Mouse (Mus musculus): ENCODE data around the gene Galt. TPM values are rescaled to one million over a fixed set of nuclear protein-coding genes. Genes with fewer than 3 reads are reported as not detected.

Galt gene
- polyA plus RNA-seq, 1 experiment from 2014 or later, result 37.5 TPM

- Histone ChIP-seq H3K27me3 (ENCODE audit: control insufficient read depth, insufficient read depth, low read length) (no peaks in the 10 kb centered on the region), H3K36me3 (replicated peaks; ENCODE audit: control insufficient read depth, insufficient read depth, low read depth, low read length) (no peaks in the 10 kb centered on the region), H3K4me2 (ENCODE audit: low read depth, low read length) (peak within 1 kb of the TSS; percentile 80), H3K9ac (replicated peaks; ENCODE audit: low read length) (peak within 1 kb of the TSS; percentile 97), H3K9me3 (replicated peaks; ENCODE audit: control insufficient read depth, low read length) (no peaks in the 10 kb centered on the region), H3K27ac (replicated peaks; ENCODE audit: low read depth, low read length) (peak within 1 kb of the TSS; percentile 23; the same call in 1 of the 2 replicates), H3K4me1 (ENCODE audit: control insufficient read depth, insufficient read depth, low read length) (peaks cover 11% of the 10 kb centered on the region; the same call in 1 of the 2 replicates), H3K4me3 (ENCODE audit: low read depth, low read length) (peak within 1 kb of the TSS; percentile 79)
- DNase-seq (ENCODE audit: low spot score), result peak; percentile 89
- ATAC-seq (replicated peaks; ENCODE audit: insufficient number of reproducible peaks, low FRiP score, low TSS enrichment, low read depth), result peak; percentile 42
- WGBS, result under 1% methylated on average over 61 of the region's 61 CpGs
These were observed 41.6 kb upstream of the Galt start, which contains the start of gene Rpp25l for GRCm38 (mm10) chr4:41713197-41714067. Rpp25l (minus strand) TSS chr4:41713534.

- DNase-seq (ENCODE audit: low spot score), result peak; percentile 86
- no peak for ATAC-seq (replicated peaks; ENCODE audit: insufficient number of reproducible peaks, low FRiP score, low TSS enrichment, low read depth)
- H3K27ac ChIP-seq (replicated peaks; ENCODE audit: low read depth, low read length), result no peak overlapping the region
- H3K27me3 ChIP-seq (ENCODE audit: control insufficient read depth, insufficient read depth, low read length), result no peaks in the 10 kb centered on the region
- WGBS, result 13% methylated on average over 8 of the region's 8 CpGs
- peak overlapping the region; percentile 79; the same call in 1 of the 2 replicates for H3K4me3 ChIP-seq (ENCODE audit: low read depth, low read length)
- H3K4me2 ChIP-seq (ENCODE audit: low read depth, low read length), result no peak overlapping the region; the same call in 1 of the 2 replicates
- no peak overlapping the region for H3K9ac ChIP-seq (replicated peaks; ENCODE audit: low read length)
- peaks cover 11% of the 10 kb centered on the region; the same call in 1 of the 2 replicates for H3K4me1 ChIP-seq (ENCODE audit: control insufficient read depth, insufficient read depth, low read length)
- H3K9me3 ChIP-seq (replicated peaks; ENCODE audit: control insufficient read depth, low read length), result no peaks in the 10 kb centered on the region
- no peaks in the 10 kb centered on the region for H3K36me3 ChIP-seq (replicated peaks; ENCODE audit: control insufficient read depth, insufficient read depth, low read depth, low read length)
These were observed 40.8 kb upstream of the Galt start for GRCm38 (mm10) chr4:41714276-41714675.

- H3K9me3 ChIP-seq (replicated peaks; ENCODE audit: control insufficient read depth, low read length), result no peaks in the 10 kb centered on the region
- H3K27me3 ChIP-seq (ENCODE audit: control insufficient read depth, insufficient read depth, low read length), result no peaks in the 10 kb centered on the region
- peaks cover 11% of the 10 kb centered on the region; the same call in 1 of the 2 replicates for H3K4me1 ChIP-seq (ENCODE audit: control insufficient read depth, insufficient read depth, low read length)
- no peak overlapping the region for H3K27ac ChIP-seq (replicated peaks; ENCODE audit: low read depth, low read length)
- no peak overlapping the region for H3K4me2 ChIP-seq (ENCODE audit: low read depth, low read length)
- DNase-seq (ENCODE audit: low spot score) (no peak), ATAC-seq (replicated peaks; ENCODE audit: insufficient number of reproducible peaks, low FRiP score, low TSS enrichment, low read depth) (no peak)
- no peak overlapping the region for H3K4me3 ChIP-seq (ENCODE audit: low read depth, low read length)
- 78% methylated on average over 8 of the region's 8 CpGs for WGBS
- no peaks in the 10 kb centered on the region for H3K36me3 ChIP-seq (replicated peaks; ENCODE audit: control insufficient read depth, insufficient read depth, low read depth, low read length)
- H3K9ac ChIP-seq (replicated peaks; ENCODE audit: low read length), result no peak overlapping the region
These were observed 39.9 kb upstream of the Galt start for GRCm38 (mm10) chr4:41715082-41715481.

- Histone ChIP-seq H3K4me1 (ENCODE audit: control insufficient read depth, insufficient read depth, low read length) (peaks cover 11% of the 10 kb centered on the region; the same call in 1 of the 2 replicates), H3K9ac (replicated peaks; ENCODE audit: low read length) (no peak overlapping the region), H3K36me3 (replicated peaks; ENCODE audit: control insufficient read depth, insufficient read depth, low read depth, low read length) (no peaks in the 10 kb centered on the region; the same call in 1 of the 2 replicates), H3K4me3 (ENCODE audit: low read depth, low read length) (no peak overlapping the region), H3K27ac (replicated peaks; ENCODE audit: low read depth, low read length) (no peak overlapping the region), H3K4me2 (ENCODE audit: low read depth, low read length) (no peak overlapping the region), H3K9me3 (replicated peaks; ENCODE audit: control insufficient read depth, low read length) (no peaks in the 10 kb centered on the region), H3K27me3 (ENCODE audit: control insufficient read depth, insufficient read depth, low read length) (no peaks in the 10 kb centered on the region)
- DNase-seq (ENCODE audit: low spot score) (peak; percentile 46), ATAC-seq (replicated peaks; ENCODE audit: insufficient number of reproducible peaks, low FRiP score, low TSS enrichment, low read depth) (no peak)
- 90% methylated on average over 5 of the region's 5 CpGs for WGBS
These were observed 39.4 kb upstream of the Galt start for GRCm38 (mm10) chr4:41715596-41715995.

GRCm38 (mm10) chr4:41716834-41717233 lies 38.2 kb upstream of the Galt start:
- H3K9ac ChIP-seq (replicated peaks; ENCODE audit: low read length), result no peak overlapping the region
- peaks cover 10% of the 10 kb centered on the region; the same call in 1 of the 2 replicates for H3K4me1 ChIP-seq (ENCODE audit: control insufficient read depth, insufficient read depth, low read length)
- no peak overlapping the region for H3K4me2 ChIP-seq (ENCODE audit: low read depth, low read length)
- DNase-seq (ENCODE audit: low spot score), result peak; percentile 63
- no peak overlapping the region for H3K4me3 ChIP-seq (ENCODE audit: low read depth, low read length)
- WGBS, result 43% methylated on average over 6 of the region's 6 CpGs
- H3K9me3 ChIP-seq (replicated peaks; ENCODE audit: control insufficient read depth, low read length), result no peaks in the 10 kb centered on the region
- no peak overlapping the region for H3K27ac ChIP-seq (replicated peaks; ENCODE audit: low read depth, low read length)
- no peaks in the 10 kb centered on the region; the same call in 1 of the 2 replicates for H3K36me3 ChIP-seq (replicated peaks; ENCODE audit: control insufficient read depth, insufficient read depth, low read depth, low read length)
- no peak; the same call in 1 of the 2 replicates for ATAC-seq (replicated peaks; ENCODE audit: insufficient number of reproducible peaks, low FRiP score, low TSS enrichment, low read depth)
- H3K27me3 ChIP-seq (ENCODE audit: control insufficient read depth, insufficient read depth, low read length), result no peaks in the 10 kb centered on the region

GRCm38 (mm10) chr4:41722918-41723351 lies 32.1 kb upstream of the Galt start, which contains the start of gene Dctn3:
Dctn3 (minus strand) TSS chr4:41723170.
- DNase-seq (ENCODE audit: low spot score), result peak; percentile 98
- Histone ChIP-seq H3K4me1 (ENCODE audit: control insufficient read depth, insufficient read depth, low read length) (peaks cover 3% of the 10 kb centered on the region; the same call in 1 of the 2 replicates), H3K27ac (replicated peaks; ENCODE audit: low read depth, low read length) (no peak within 1 kb of the TSS), H3K9me3 (replicated peaks; ENCODE audit: control insufficient read depth, low read length) (no peaks in the 10 kb centered on the region), H3K4me2 (ENCODE audit: low read depth, low read length) (peak within 1 kb of the TSS; percentile 56), H3K36me3 (replicated peaks; ENCODE audit: control insufficient read depth, insufficient read depth, low read depth, low read length) (no peaks in the 10 kb centered on the region; the same call in 1 of the 2 replicates), H3K4me3 (ENCODE audit: low read depth, low read length) (peak within 1 kb of the TSS; percentile 79), H3K27me3 (ENCODE audit: control insufficient read depth, insufficient read depth, low read length) (peaks cover 38% of the 10 kb centered on the region), H3K9ac (replicated peaks; ENCODE audit: low read length) (peak within 1 kb of the TSS; percentile 76)
- peak; percentile 88 for ATAC-seq (replicated peaks; ENCODE audit: insufficient number of reproducible peaks, low FRiP score, low TSS enrichment, low read depth)
- under 1% methylated on average over 27 of the region's 27 CpGs for WGBS

GRCm38 (mm10) chr4:41726826-41727621 lies 28.0 kb upstream of the Galt start:
- H3K4me2 ChIP-seq (ENCODE audit: low read depth, low read length), result no peak overlapping the region
- DNase-seq (ENCODE audit: low spot score), result no peak
- 11% methylated on average over 20 of the region's 20 CpGs for WGBS

More at GRCm38 (mm10) chr4:41726826-41727621, 28.0 kb upstream of the Galt start:
- H3K9me3 ChIP-seq (replicated peaks; ENCODE audit: control insufficient read depth, low read length), result no peaks in the 10 kb centered on the region
- H3K27ac ChIP-seq (replicated peaks; ENCODE audit: low read depth, low read length), result no peak overlapping the region
- H3K9ac ChIP-seq (replicated peaks; ENCODE audit: low read length), result no peak overlapping the region; the same call in 1 of the 2 replicates
- H3K4me3 ChIP-seq (ENCODE audit: low read depth, low read length), result no peak overlapping the region
- H3K4me1 ChIP-seq (ENCODE audit: control insufficient read depth, insufficient read depth, low read length), result peaks cover 6% of the 10 kb centered on the region
- H3K27me3 ChIP-seq (ENCODE audit: control insufficient read depth, insufficient read depth, low read length), result peaks cover 69% of the 10 kb centered on the region
- no peaks in the 10 kb centered on the region for H3K36me3 ChIP-seq (replicated peaks; ENCODE audit: control insufficient read depth, insufficient read depth, low read depth, low read length)
- ATAC-seq (replicated peaks; ENCODE audit: insufficient number of reproducible peaks, low FRiP score, low TSS enrichment, low read depth), result no peak
